In genomic region chr17:67304831-67305230, GRCm38 (mm10) we compare ENCODE assay signal across 8 mouse cellular contexts. TPM values are rescaled to one million over a fixed set of nuclear protein-coding genes. Genes with fewer than 3 reads are reported as not detected.
DNase-seq lines count a peak whose midpoint lies in the region.

No protein-coding gene starts in this region.

- DNase-seq in right cerebral cortex, postnatal 4 days = peak; percentile 17
- no peak for DNase-seq in right cerebral cortex, postnatal 25 days
- peak; percentile 49 for DNase-seq in gastrocnemius, postnatal 14 days
- peak; percentile 68 for DNase-seq in kidney, postnatal 14 days
- DNase-seq in testis, postnatal 10 days (ENCODE audit: low spot score) = peak; percentile 76
- no peak for DNase-seq in layer of hippocampus, postnatal 25 days (ENCODE audit: extremely low spot score in 1 of 2, low spot score in 1 of 2)
- no peak for DNase-seq in cerebellum, adult 8-10 months
- no peak for DNase-seq in c-Kit-positive CD71-positive TER-119-positive erythroid progenitor cells, embryonic 14.5 days (ENCODE audit: low spot score)

- intact Hi-C loops in gastrocnemius, postnatal 14 days (cut with DNase I; ENCODE audit: low total_unique reads) = no loop called here

RNA-seq across cellular contexts. Expression of gene Ptprm, which starts 49.4 kb away (rescaled TPM):
- total RNA-seq in gastrocnemius, postnatal 14 days (2021) = 10 to 100 TPM; 31.2 to 33.6 TPM
- total RNA-seq in layer of hippocampus, postnatal 25 days (2021) = 10 to 100 TPM; 20.0 to 24.5 TPM

Comparison
In these comparisons a context has a peak if more than half of its experiments do, and no peak if none do; other contexts are left out.
1. DNase-seq: peak in right cerebral cortex, postnatal 4 days (single experiment), gastrocnemius, postnatal 14 days (single experiment), kidney, postnatal 14 days (single experiment) and testis, postnatal 10 days (single experiment); none in right cerebral cortex, postnatal 25 days (single experiment), layer of hippocampus, postnatal 25 days (0 of 2), cerebellum, adult 8-10 months (single experiment) and c-Kit-positive CD71-positive TER-119-positive erythroid progenitor cells, embryonic 14.5 days (single experiment).